Mouse (Mus musculus) heart, embryonic 15.5 days (tissue): ENCODE measurements around the gene Susd3. TPM values are rescaled to one million over a fixed set of nuclear protein-coding genes. Genes with fewer than 3 reads are reported as not detected.

Experiments used
- ATAC-seq: fragments of 200-750 bp; cut with Nextera tagmentation; replicated peaks from 2 replicates; pipeline ENCODE4 v1.8.0; 2017; ENCODE audit warnings: low read depth, moderate TSS enrichment; ENCODE audit not compliant: insufficient number of reproducible peaks, insufficient read depth, low FRiP score
- H3K27ac ChIP-seq: fragments of 300-500 bp; sonication (generic); 2 replicates; pipeline ENCODE4 v1.5.1; 2015; ENCODE audit warnings: mild to moderate bottlenecking, inconsistent platforms
- H3K27me3 ChIP-seq: fragments of 300-500 bp; sonication (generic); 2 replicates; pipeline ENCODE4 v1.6.1; 2015; ENCODE audit warnings: inconsistent platforms
- H3K36me3 ChIP-seq: fragments of 300-500 bp; sonication (generic); 2 replicates; pipeline ENCODE4 v1.6.1; 2015; ENCODE audit warnings: mild to moderate bottlenecking, inconsistent platforms
- H3K4me1 ChIP-seq: fragments of 300-500 bp; sonication (generic); replicated peaks from 2 replicates; pipeline ENCODE4 v1.6.1; 2015; ENCODE audit warnings: inconsistent platforms
- H3K4me2 ChIP-seq: fragments of 300-500 bp; sonication (generic); 2 replicates; pipeline ENCODE4 v1.6.1; 2015; ENCODE audit warnings: inconsistent platforms, mild to moderate bottlenecking, moderate library complexity
- H3K4me3 ChIP-seq: fragments of 300-500 bp; sonication (generic); 2 replicates; pipeline ENCODE4 v1.5.1; 2015; ENCODE audit warnings: mild to moderate bottlenecking, inconsistent platforms
- H3K9ac ChIP-seq: fragments of 300-500 bp; sonication (generic); 2 replicates; pipeline ENCODE4 v1.6.1; 2015; ENCODE audit warnings: mild to moderate bottlenecking, inconsistent platforms
- H3K9me3 ChIP-seq: fragments of 300-500 bp; sonication (generic); replicated peaks from 2 replicates; pipeline ENCODE4 v1.6.1; 2016; ENCODE audit warnings: inconsistent platforms
- WGBS: fragments of 180-500 bp; shearing (Covaris S2); methylation state at CpG from one replicate; pipeline ENCODE4 v1.1.7; 2015; ENCODE audit warnings: mixed read lengths; 5-methylcytosine and 5-hydroxymethylcytosine counted together
- polyA plus RNA-seq: library from polyadenylated mRNA; unstranded; fragments of >200 nt; fragmentation: Nextera tagmentation; extraction: Ambion mirVana; gene quantifications from 2 replicates; pipeline ENCODE4 v1.2.1, GENCODE M21; 2015

Susd3 gene
- polyA plus RNA-seq, 1 experiment from 2014 or later: 1.6 TPM

GRCm38 (mm10) chr13:49191673-49192035 lies 56.9 kb downstream of the Susd3 start:
- H3K27ac ChIP-seq: peak overlapping the region; percentile 37; the same call in 1 of the 2 replicates
- no peaks in the 10 kb centered on the region for H3K27me3 ChIP-seq
- 50% methylated on average over 5 of the region's 5 CpGs for WGBS
- H3K4me3 ChIP-seq: no peak overlapping the region
- peaks cover 60% of the 10 kb centered on the region for H3K4me1 ChIP-seq
- no peak for ATAC-seq
- no peak overlapping the region for H3K4me2 ChIP-seq
- H3K9ac ChIP-seq: 0 out of 2 replicates have a peak overlapping the region, but pooled peaks have one; percentile 12
- no peaks in the 10 kb centered on the region for H3K9me3 ChIP-seq
- H3K36me3 ChIP-seq: peaks cover 18% of the 10 kb centered on the region

- H3K36me3 ChIP-seq: peaks cover 14% of the 10 kb centered on the region; the same call in 1 of the 2 replicates
- 76% methylated on average over 7 of the region's 7 CpGs for WGBS
- H3K9ac ChIP-seq: 0 out of 2 replicates have a peak overlapping the region, but pooled peaks have one; percentile 12
- H3K9me3 ChIP-seq: no peaks in the 10 kb centered on the region
- H3K27me3 ChIP-seq: no peaks in the 10 kb centered on the region
- ATAC-seq: no peak
- no peak overlapping the region for H3K4me3 ChIP-seq
- peak overlapping the region; percentile 37; the same call in 1 of the 2 replicates for H3K27ac ChIP-seq
- H3K4me2 ChIP-seq: no peak overlapping the region
- peaks cover 62% of the 10 kb centered on the region for H3K4me1 ChIP-seq
Observed at GRCm38 (mm10) chr13:49190876-49191672, 57.4 kb downstream of the Susd3 start.

- Histone ChIP-seq H3K4me2 (0 out of 2 replicates have a peak overlapping the region, but pooled peaks have one; percentile 14), H3K4me1 (peaks cover 62% of the 10 kb centered on the region), H3K27me3 (no peaks in the 10 kb centered on the region), H3K9ac (0 out of 2 replicates have a peak overlapping the region, but pooled peaks have one; percentile 0), H3K36me3 (peaks cover 6% of the 10 kb centered on the region; the same call in 1 of the 2 replicates), H3K9me3 (no peaks in the 10 kb centered on the region), H3K27ac (peak overlapping the region; percentile 49), H3K4me3 (no peak overlapping the region)
- 53% methylated on average over 12 of the region's 12 CpGs for WGBS
- no peak for ATAC-seq
Observed at GRCm38 (mm10) chr13:49189970-49190870, 58.3 kb downstream of the Susd3 start.

GRCm38 (mm10) chr13:49188966-49189360 lies 59.5 kb downstream of the Susd3 start:
- Histone ChIP-seq H3K27me3 (no peaks in the 10 kb centered on the region), H3K9me3 (no peaks in the 10 kb centered on the region), H3K4me2 (peak overlapping the region; percentile 99), H3K36me3 (no peaks in the 10 kb centered on the region), H3K4me1 (peaks cover 62% of the 10 kb centered on the region), H3K27ac (0 out of 2 replicates have a peak overlapping the region, but pooled peaks have one; percentile 92), H3K9ac (no peak overlapping the region), H3K4me3 (no peak overlapping the region; the same call in 1 of the 2 replicates)
- no peak for ATAC-seq
- WGBS: 66% methylated on average over 2 of the region's 2 CpGs

- Histone ChIP-seq H3K4me1 (peaks cover 66% of the 10 kb centered on the region), H3K9me3 (no peaks in the 10 kb centered on the region), H3K27ac (peak overlapping the region; percentile 92), H3K27me3 (no peaks in the 10 kb centered on the region), H3K4me3 (peak overlapping the region; percentile 91), H3K9ac (peak overlapping the region; percentile 87), H3K36me3 (no peaks in the 10 kb centered on the region), H3K4me2 (peak overlapping the region; percentile 99)
- WGBS: 27% methylated on average over 15 of the region's 15 CpGs
- ATAC-seq: peak; percentile 0; the same call in 1 of the 2 replicates
Observed at GRCm38 (mm10) chr13:49188219-49188965, 60.1 kb downstream of the Susd3 start.

GRCm38 (mm10) chr13:49187288-49188218 lies 61.0 kb downstream of the Susd3 start, which contains the start of gene Ninj1:
Gene Ninj1 (plus strand): TSS chr13:49187485.
- no peaks in the 10 kb centered on the region for H3K9me3 ChIP-seq
- H3K27ac ChIP-seq: peak within 1 kb of the TSS; percentile 92
- H3K4me1 ChIP-seq: peaks cover 72% of the 10 kb centered on the region
- peak within 1 kb of the TSS; percentile 87 for H3K9ac ChIP-seq
- no peaks in the 10 kb centered on the region for H3K27me3 ChIP-seq
- H3K36me3 ChIP-seq: no peaks in the 10 kb centered on the region
- H3K4me3 ChIP-seq: peak within 1 kb of the TSS; percentile 91
- peak within 1 kb of the TSS; percentile 99 for H3K4me2 ChIP-seq
- WGBS: under 1% methylated on average over 69 of the region's 87 CpGs
- ATAC-seq: peak; percentile 90

GRCm38 (mm10) chr13:49186798-49187287 lies 61.7 kb downstream of the Susd3 start:
- Histone ChIP-seq H3K4me1 (peaks cover 69% of the 10 kb centered on the region), H3K9ac (peak overlapping the region; percentile 46), H3K4me2 (peak overlapping the region; percentile 99; the same call in 1 of the 2 replicates), H3K27me3 (no peaks in the 10 kb centered on the region), H3K27ac (peak overlapping the region; percentile 92), H3K9me3 (no peaks in the 10 kb centered on the region), H3K4me3 (peak overlapping the region; percentile 91), H3K36me3 (no peaks in the 10 kb centered on the region)
- WGBS: 18% methylated on average over 11 of the region's 11 CpGs
- ATAC-seq: peak; percentile 0; the same call in 1 of the 2 replicates

GRCm38 (mm10) chr13:49183646-49184045 lies 64.9 kb downstream of the Susd3 start:
- no peak overlapping the region for H3K4me2 ChIP-seq
- 0 out of 2 replicates have a peak overlapping the region, but pooled peaks have one; percentile 0 for H3K27ac ChIP-seq
- ATAC-seq: no peak
- no peaks in the 10 kb centered on the region for H3K27me3 ChIP-seq
- peaks cover 57% of the 10 kb centered on the region for H3K4me1 ChIP-seq
- WGBS: 44% methylated on average over 5 of the region's 5 CpGs
- no peak overlapping the region for H3K9ac ChIP-seq
- H3K36me3 ChIP-seq: no peaks in the 10 kb centered on the region
- H3K4me3 ChIP-seq: no peak overlapping the region
- H3K9me3 ChIP-seq: no peaks in the 10 kb centered on the region

GRCm38 (mm10) chr13:49183161-49183560 lies 65.3 kb downstream of the Susd3 start:
- no peak overlapping the region for H3K4me3 ChIP-seq
- H3K9me3 ChIP-seq: no peaks in the 10 kb centered on the region
- peaks cover 57% of the 10 kb centered on the region for H3K4me1 ChIP-seq
- H3K9ac ChIP-seq: no peak overlapping the region
- no peak overlapping the region for H3K4me2 ChIP-seq
- H3K27me3 ChIP-seq: no peaks in the 10 kb centered on the region
- ATAC-seq: no peak
- WGBS: 41% methylated on average over 5 of the region's 5 CpGs
- H3K36me3 ChIP-seq: no peaks in the 10 kb centered on the region
- H3K27ac ChIP-seq: 0 out of 2 replicates have a peak overlapping the region, but pooled peaks have one; percentile 0
